Mouse (Mus musculus): ENCODE results near the gene Dagla. TPM values are rescaled to one million over a fixed set of nuclear protein-coding genes. Genes with fewer than 3 reads are reported as not detected.

Dagla gene
- polyA plus RNA-seq, 1 experiment from 2014 or later, result 3.2 TPM

DNA sequence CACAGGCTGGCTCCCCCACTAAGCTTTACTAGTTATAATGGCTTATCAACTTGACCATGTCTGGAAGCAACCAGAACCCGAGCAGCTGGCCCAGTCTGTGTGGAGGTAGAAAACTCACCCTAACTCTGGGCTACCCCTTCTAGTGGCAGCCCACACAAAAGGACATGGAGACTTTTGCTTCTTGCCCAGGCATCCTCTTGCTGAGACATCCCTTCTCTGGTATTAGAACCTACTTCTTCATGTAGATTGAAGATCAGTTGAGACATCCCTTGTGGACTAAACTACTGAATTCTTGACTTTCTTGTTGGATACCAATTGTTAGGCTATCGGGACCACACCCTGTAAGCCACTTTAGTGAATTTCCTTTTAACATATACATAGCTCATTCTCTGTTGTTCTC, 106.4 kb downstream of the Dagla start:
- Histone ChIP-seq H3K36me3 (ENCODE audit: insufficient read depth, low read length) (peaks cover 45% of the 10 kb centered on the region), H3K9ac (replicated peaks; ENCODE audit: low read length) (no peak overlapping the region), H3K9me3 (ENCODE audit: low read length) (no peaks in the 10 kb centered on the region), H3K4me1 (ENCODE audit: insufficient read depth, low read length) (peaks cover 8% of the 10 kb centered on the region), H3K27me3 (ENCODE audit: insufficient read depth, low read length) (no peaks in the 10 kb centered on the region), H3K4me2 (replicated peaks; ENCODE audit: low read depth, low read length) (no peak overlapping the region), H3K4me3 (ENCODE audit: low read length) (no peak overlapping the region), H3K27ac (ENCODE audit: low read length) (no peak overlapping the region)
- 80% methylated on average over 2 of the region's 2 CpGs for WGBS
- no peak for ATAC-seq (ENCODE audit: low FRiP score, low TSS enrichment)

DNA sequence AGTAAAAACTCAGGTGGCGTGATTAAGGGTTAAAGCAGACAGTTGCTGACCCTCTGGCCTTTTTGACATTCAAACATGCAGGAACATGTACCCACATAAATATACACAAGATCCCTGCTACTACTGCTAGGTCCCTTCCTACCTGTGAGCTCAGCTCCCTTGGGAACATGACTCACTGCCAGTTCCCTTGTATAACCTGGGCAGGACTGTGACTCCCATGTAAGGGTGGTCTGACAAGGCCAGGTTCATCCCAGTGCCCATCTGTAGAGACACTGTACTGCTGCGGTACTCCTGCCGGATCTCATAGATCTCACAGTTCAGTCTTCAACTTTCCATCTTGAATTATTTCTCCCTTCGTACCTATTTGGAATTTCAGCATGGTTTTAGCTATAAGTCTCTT, 107.5 kb downstream of the Dagla start:
- H3K27ac ChIP-seq (ENCODE audit: low read length), result no peak overlapping the region
- H3K27me3 ChIP-seq (ENCODE audit: insufficient read depth, low read length), result no peaks in the 10 kb centered on the region
- no peak overlapping the region for H3K9ac ChIP-seq (replicated peaks; ENCODE audit: low read length)
- peaks cover 56% of the 10 kb centered on the region for H3K36me3 ChIP-seq (ENCODE audit: insufficient read depth, low read length)
- no peak for ATAC-seq (ENCODE audit: low FRiP score, low TSS enrichment)
- no peak overlapping the region for H3K4me3 ChIP-seq (ENCODE audit: low read length)
- H3K9me3 ChIP-seq (ENCODE audit: low read length), result no peaks in the 10 kb centered on the region
- H3K4me2 ChIP-seq (replicated peaks; ENCODE audit: low read depth, low read length), result no peak overlapping the region
- no peaks in the 10 kb centered on the region for H3K4me1 ChIP-seq (ENCODE audit: insufficient read depth, low read length)
- 89% methylated on average over 4 of the region's 4 CpGs for WGBS

Other genes with a start within 250 kb of the Dagla start
- gene Fads2, start 203.1 kb downstream of the Dagla start, polyA plus RNA-seq (2015; fragmentation: Nextera tagmentation; extraction: Ambion mirVana), result 76.1 and 85.9 TPM in 2 replicates
- 95.4 and 100 TPM in 2 replicates for gene Fads1, start 122.0 kb downstream of the Dagla start, polyA plus RNA-seq (2015; fragmentation: Nextera tagmentation; extraction: Ambion mirVana)
- 430 and 433 TPM in 2 replicates for gene Tmem258, start 100.9 kb downstream of the Dagla start, polyA plus RNA-seq (2015; fragmentation: Nextera tagmentation; extraction: Ambion mirVana)
- gene Fen1, start 100.7 kb downstream of the Dagla start, polyA plus RNA-seq (2015; fragmentation: Nextera tagmentation; extraction: Ambion mirVana), result 103 and 107 TPM in 2 replicates
- 3.9 and 4.2 TPM in 2 replicates for gene Myrf, start 64.1 kb downstream of the Dagla start, polyA plus RNA-seq (2015; fragmentation: Nextera tagmentation; extraction: Ambion mirVana)
- 0.96 and 1.6 TPM in 2 replicates for gene Syt7, start 84.2 kb upstream of the Dagla start, polyA plus RNA-seq (2015; fragmentation: Nextera tagmentation; extraction: Ambion mirVana)
- gene Lrrc10b, start 152.6 kb upstream of the Dagla start, polyA plus RNA-seq (2015; fragmentation: Nextera tagmentation; extraction: Ambion mirVana), result 0.13 and 0.89 TPM in 2 replicates
- 0.13 TPM in 1 of 2 replicates, not detected in the other for gene Ppp1r32, start 178.1 kb upstream of the Dagla start, polyA plus RNA-seq (2015; fragmentation: Nextera tagmentation; extraction: Ambion mirVana)
- gene Cpsf7, start 220.4 kb upstream of the Dagla start, polyA plus RNA-seq (2015; fragmentation: Nextera tagmentation; extraction: Ambion mirVana), result 47.5 and 53.0 TPM in 2 replicates
- 65.1 and 66.0 TPM in 2 replicates for gene Sdhaf2, start 221.3 kb upstream of the Dagla start, polyA plus RNA-seq (2015; fragmentation: Nextera tagmentation; extraction: Ambion mirVana)